Mouse (Mus musculus) hindbrain, embryonic 16.5 days (tissue): ENCODE data around the gene Tpcn2. TPM values are rescaled to one million over a fixed set of nuclear protein-coding genes. Genes with fewer than 3 reads are reported as not detected.
A peak's percentile ranks its signal among the peaks of the same experiment; 100 is the strongest.

ENCODE experiments used
- ATAC-seq: fragments of 200-750 bp; cut with Nextera tagmentation; 2 replicates; pipeline ENCODE4 v1.8.0; 2017; ENCODE audit warnings: moderate TSS enrichment, moderate library complexity
- H3K27ac ChIP-seq: fragments of 300-500 bp; sonication (generic); 2 replicates; pipeline ENCODE4 v1.5.1; 2014; ENCODE audit warnings: low read depth, mild to moderate bottlenecking, control low read depth, low read length, moderate library complexity
- H3K27me3 ChIP-seq: fragments of 300-500 bp; sonication (generic); replicated peaks from 2 replicates; pipeline ENCODE4 v1.6.1; 2014; ENCODE audit warnings: low read length; ENCODE audit not compliant: control insufficient read depth, insufficient read depth
- H3K36me3 ChIP-seq: fragments of 300-500 bp; sonication (generic); 2 replicates; pipeline ENCODE4 v1.6.1; 2014; ENCODE audit warnings: mild to moderate bottlenecking, low read length, moderate library complexity, mixed read lengths; ENCODE audit not compliant: control insufficient read depth, insufficient read depth
- H3K4me1 ChIP-seq: fragments of 300-500 bp; sonication (generic); 2 replicates; pipeline ENCODE4 v1.6.1; 2014; ENCODE audit warnings: low read depth, low read length; ENCODE audit not compliant: control insufficient read depth, insufficient read depth
- H3K4me2 ChIP-seq: fragments of 300-500 bp; sonication (generic); 2 replicates; pipeline ENCODE4 v1.6.1; 2014; ENCODE audit warnings: mild to moderate bottlenecking, low read length, control low read depth, moderate library complexity
- H3K4me3 ChIP-seq: fragments of 300-500 bp; sonication (generic); 2 replicates; pipeline ENCODE4 v1.5.1; 2014; ENCODE audit warnings: mild to moderate bottlenecking, low read length, control low read depth, moderate library complexity
- H3K9ac ChIP-seq: fragments of 300-500 bp; sonication (generic); 2 replicates; pipeline ENCODE4 v1.6.1; 2014; ENCODE audit warnings: low read depth, mild to moderate bottlenecking, control low read depth, low read length, moderate library complexity
- H3K9me3 ChIP-seq: fragments of 300-500 bp; sonication (generic); 2 replicates; pipeline ENCODE4 v1.6.1; 2014; ENCODE audit warnings: mild to moderate bottlenecking, low read length, moderate library complexity; ENCODE audit not compliant: control insufficient read depth
- WGBS: fragments of 180-500 bp; shearing (Covaris S2); extraction: QIAGEN DNeasy Blood & Tissue Kit; methylation state at CpG from one replicate; pipeline ENCODE4 v1.1.7; 2014; 5-methylcytosine and 5-hydroxymethylcytosine counted together
- polyA plus RNA-seq: library from polyadenylated mRNA; unstranded; fragments of >200 nt; fragmentation: Nextera tagmentation; extraction: Ambion mirVana; gene quantifications from 2 replicates; pipeline ENCODE4 v1.2.1, GENCODE M21; 2015

The Tpcn2 gene
- polyA plus RNA-seq, 1 experiment from 2014 or later, result 2.8 TPM

DNA sequence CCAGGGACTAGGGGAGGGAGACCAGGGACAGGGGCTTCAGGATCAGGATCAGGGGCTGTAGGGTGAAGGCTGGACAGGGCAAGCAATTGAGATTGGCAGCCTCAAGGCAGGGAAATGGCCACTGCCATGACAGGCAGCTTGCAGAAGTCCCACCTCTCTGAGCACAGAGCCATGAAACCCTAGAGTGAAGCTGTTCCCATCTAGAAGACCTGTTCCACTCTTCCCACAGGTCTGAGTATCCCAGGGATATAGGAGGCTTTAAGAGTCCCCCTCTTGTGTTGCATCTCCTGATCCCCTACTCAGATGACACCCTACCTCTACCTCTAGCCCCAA lies 17.2 kb upstream of the Tpcn2 start:
- Histone ChIP-seq H3K4me3 (no peak overlapping the region), H3K4me1 (peaks cover 4% of the 10 kb centered on the region; the same call in 1 of the 2 replicates), H3K27me3 (no peaks in the 10 kb centered on the region), H3K9me3 (no peaks in the 10 kb centered on the region), H3K4me2 (no peak overlapping the region), H3K36me3 (no peaks in the 10 kb centered on the region), H3K9ac (no peak overlapping the region), H3K27ac (no peak overlapping the region)
- ATAC-seq, result no peak

DNA sequence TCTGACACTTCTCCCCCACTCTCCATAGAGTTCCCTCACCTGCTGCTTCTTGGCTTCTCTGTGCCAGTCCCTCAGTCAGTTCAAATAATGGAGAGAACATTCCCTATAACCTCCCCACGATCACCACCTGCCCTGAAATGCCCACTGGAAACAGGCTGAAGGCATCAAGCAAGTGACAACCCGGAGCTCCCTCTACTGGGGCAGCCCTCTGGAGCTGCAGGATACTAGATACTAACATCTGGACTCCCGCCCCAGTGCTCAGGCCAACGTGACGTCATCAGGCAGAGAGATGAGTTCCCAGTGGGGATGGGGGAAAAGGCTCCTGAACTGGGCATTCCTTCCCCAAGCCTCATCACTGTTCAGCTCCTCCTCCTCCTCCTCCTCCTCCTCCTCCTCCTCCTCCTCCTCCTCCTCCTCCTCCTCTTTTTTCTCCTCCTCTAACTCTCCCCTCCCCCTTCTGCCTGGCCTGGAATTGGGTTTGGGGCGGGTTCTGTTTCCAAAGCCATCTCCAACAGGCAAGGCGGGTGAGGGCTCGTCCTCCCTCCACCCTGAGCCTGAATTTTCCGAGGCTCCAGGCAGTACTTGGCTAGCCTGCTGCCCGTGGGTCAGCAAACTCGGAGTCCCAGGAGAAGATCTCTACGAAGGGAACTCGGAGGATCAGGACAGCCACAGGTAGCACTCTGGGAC lies 16.7 kb upstream of the Tpcn2 start, which contains the start of gene Mrgprf:
Gene Mrgprf, plus strand, starts transcription at position 508 of the 687 bp plus-strand sequence.
- Histone ChIP-seq H3K4me2 (no peak within 1 kb of the TSS), H3K36me3 (no peaks in the 10 kb centered on the region)
- 35% methylated on average over 13 of the region's 13 CpGs for WGBS

DNA sequence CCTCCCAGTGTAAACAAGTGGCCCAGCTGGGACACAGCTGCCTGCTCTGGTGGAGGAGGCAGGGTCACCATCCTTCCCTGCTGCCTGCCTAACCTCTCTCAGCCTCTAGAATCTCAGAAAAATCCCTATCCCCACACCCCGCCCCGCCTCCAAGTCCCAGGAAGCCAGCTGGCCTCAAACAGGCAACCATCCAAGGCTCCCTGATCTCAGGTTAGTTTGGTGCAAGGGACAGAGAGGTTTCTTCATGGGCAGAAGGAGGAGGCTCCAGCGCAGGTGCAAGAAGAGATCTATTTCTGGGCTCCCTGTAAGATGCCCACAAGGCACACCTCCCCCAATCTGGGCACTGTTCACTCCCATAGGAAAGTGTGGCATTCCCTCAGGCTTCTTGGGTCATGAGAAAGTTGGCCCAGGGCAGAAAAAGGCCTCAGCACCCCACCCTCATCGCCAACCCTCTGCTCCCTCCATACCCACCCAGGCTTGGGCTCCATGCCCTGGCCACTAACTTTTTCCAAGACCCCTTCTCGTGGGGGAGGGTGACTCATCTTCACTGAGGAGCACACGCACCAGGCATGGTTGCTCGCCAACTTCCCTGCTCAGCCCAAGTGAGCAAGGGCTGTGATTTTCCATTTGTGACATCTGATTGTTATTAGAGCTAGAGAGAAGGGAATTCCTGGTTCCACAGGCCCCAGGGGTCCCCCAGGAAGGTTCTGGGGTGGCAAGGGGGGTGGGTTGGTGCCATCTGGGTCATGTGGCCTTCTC lies 15.9 kb upstream of the Tpcn2 start:
- WGBS, result 72% methylated on average over 7 of the region's 7 CpGs
- H3K9me3 ChIP-seq, result no peaks in the 10 kb centered on the region
- ATAC-seq, result no peak
- H3K27me3 ChIP-seq, result no peaks in the 10 kb centered on the region
- no peak overlapping the region for H3K4me3 ChIP-seq
- H3K27ac ChIP-seq, result no peak overlapping the region
- H3K9ac ChIP-seq, result no peak overlapping the region
- H3K4me2 ChIP-seq, result no peak overlapping the region
- H3K36me3 ChIP-seq, result no peaks in the 10 kb centered on the region
- H3K4me1 ChIP-seq, result peaks cover 4% of the 10 kb centered on the region; the same call in 1 of the 2 replicates

More for the DNA sequence above, 16.7 kb upstream of the Tpcn2 start, which contains the start of gene Mrgprf:
- no peak within 1 kb of the TSS for H3K27ac ChIP-seq
- H3K4me3 ChIP-seq, result no peak within 1 kb of the TSS
- H3K4me1 ChIP-seq, result peaks cover 4% of the 10 kb centered on the region; the same call in 1 of the 2 replicates
- H3K9ac ChIP-seq, result no peak within 1 kb of the TSS
- no peaks in the 10 kb centered on the region for H3K27me3 ChIP-seq
- H3K9me3 ChIP-seq, result no peaks in the 10 kb centered on the region
- no peak for ATAC-seq

DNA sequence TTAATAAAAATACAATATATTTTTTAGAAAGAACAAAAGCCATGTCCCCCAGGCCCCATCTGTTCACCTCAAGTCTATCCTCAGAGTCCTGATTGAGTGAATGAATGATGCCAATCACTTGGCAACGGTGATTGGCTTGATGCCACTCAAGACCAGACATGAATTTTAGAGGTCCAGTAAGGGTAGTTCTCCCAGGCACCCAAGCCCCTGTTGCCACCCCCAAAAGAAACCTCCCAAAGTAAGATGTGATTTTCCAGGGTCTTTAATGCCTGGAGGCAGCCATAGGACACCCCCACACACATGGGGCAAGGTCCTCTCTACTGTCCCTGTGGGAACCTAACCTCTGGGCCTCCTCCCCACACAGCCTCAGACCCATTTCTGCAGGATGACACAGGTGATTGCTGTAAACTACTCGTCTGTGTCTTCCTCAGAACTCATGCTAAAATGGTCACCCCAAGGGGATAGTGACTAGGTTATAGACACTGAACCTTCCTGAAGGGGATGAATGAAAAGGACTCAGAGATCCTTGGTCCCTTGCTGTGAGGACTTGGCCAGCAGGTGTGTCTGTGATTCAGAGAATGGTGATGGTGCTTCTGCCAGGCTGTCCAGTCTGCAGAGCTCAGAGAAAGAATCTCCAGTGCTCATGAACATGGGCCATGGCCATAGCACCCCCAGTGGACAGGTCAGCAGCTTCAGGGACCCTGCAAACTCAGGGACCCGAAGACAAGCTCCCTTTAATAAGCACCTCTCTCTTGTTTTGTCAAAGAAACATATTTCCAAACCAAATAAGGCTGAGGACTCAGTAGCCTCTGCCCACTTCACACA lies 15.1 kb upstream of the Tpcn2 start:
- H3K36me3 ChIP-seq, result no peaks in the 10 kb centered on the region
- no peak for ATAC-seq
- H3K27me3 ChIP-seq, result no peaks in the 10 kb centered on the region
- H3K27ac ChIP-seq, result no peak overlapping the region
- H3K4me3 ChIP-seq, result no peak overlapping the region
- no peak overlapping the region for H3K4me2 ChIP-seq
- 69% methylated on average over 3 of the region's 3 CpGs for WGBS
- no peak overlapping the region for H3K9ac ChIP-seq
- no peaks in the 10 kb centered on the region for H3K9me3 ChIP-seq
- peaks cover 4% of the 10 kb centered on the region; the same call in 1 of the 2 replicates for H3K4me1 ChIP-seq

DNA sequence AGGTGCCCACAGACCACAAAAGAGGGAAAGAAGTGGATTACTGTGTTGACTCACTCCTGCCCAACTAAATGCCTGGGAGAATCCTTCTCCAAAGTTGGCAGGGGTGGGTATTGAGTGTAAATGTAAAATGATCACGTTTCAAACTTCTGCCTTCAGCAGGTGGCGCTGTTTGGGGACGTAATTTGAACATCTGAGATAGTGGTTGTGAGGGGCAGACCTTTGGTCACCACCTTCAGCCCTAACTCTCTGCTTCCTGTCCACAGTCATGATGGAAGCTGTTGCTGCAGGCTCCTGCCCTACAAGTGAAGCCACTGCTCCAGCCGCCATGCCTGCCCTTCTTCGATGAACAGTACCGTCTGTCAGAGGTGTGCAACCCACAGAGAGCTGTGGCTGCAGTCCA lies 10.0 kb upstream of the Tpcn2 start:
- no peaks in the 10 kb centered on the region for H3K9me3 ChIP-seq
- H3K4me2 ChIP-seq, result no peak overlapping the region
- WGBS, result 37% methylated on average over 6 of the region's 6 CpGs
- H3K4me1 ChIP-seq, result no peaks in the 10 kb centered on the region
- no peak overlapping the region for H3K27ac ChIP-seq
- H3K4me3 ChIP-seq, result no peak overlapping the region
- no peak for ATAC-seq
- H3K36me3 ChIP-seq, result no peaks in the 10 kb centered on the region
- no peak overlapping the region for H3K9ac ChIP-seq
- H3K27me3 ChIP-seq, result no peaks in the 10 kb centered on the region

DNA sequence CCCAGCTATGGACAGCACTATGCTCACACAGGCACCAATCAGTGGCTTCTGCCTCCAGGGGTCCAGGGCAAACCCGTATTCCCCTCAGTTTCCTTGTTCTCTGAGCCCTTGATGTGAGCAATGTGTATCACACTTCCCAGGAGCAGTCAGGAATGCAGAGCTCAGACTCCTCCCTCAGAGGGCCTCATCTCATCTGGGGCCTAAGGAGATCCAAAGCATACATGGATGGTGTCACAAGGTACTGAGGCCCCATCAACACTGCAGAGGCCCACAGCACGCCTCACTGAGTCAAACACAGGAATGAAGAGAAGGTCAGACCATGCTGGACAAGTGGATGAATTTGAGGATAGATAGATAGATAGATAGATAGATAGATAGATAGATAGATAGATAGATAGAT lies 8.9 kb upstream of the Tpcn2 start:
- H3K4me1 ChIP-seq, result no peaks in the 10 kb centered on the region
- no peaks in the 10 kb centered on the region for H3K9me3 ChIP-seq
- no peak for ATAC-seq
- H3K4me3 ChIP-seq, result no peak overlapping the region
- no peak overlapping the region for H3K9ac ChIP-seq
- no peaks in the 10 kb centered on the region for H3K36me3 ChIP-seq
- no peak overlapping the region for H3K4me2 ChIP-seq
- no peak overlapping the region for H3K27ac ChIP-seq
- WGBS, result 67% methylated on average over 2 of the region's 2 CpGs
- H3K27me3 ChIP-seq, result no peaks in the 10 kb centered on the region

DNA sequence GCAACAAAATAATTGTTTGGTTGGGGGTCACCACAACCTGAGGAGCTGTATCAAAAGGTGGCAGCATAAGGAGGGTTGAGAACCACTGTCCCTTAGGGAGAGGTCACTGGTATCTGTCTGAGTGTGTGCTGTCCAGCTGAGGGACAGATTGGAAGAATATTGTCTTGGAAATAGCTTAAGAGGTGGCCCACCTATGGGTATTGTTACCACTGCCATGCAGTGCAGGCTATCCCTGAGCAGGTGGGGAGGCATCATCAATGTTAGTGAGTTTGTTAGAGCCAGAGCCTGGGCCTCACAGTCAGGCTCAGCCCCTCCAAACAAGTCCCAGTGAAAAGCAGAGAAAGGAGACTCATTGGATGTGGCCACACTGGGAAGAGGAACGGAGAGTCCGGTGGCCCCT lies 8.0 kb upstream of the Tpcn2 start:
- no peaks in the 10 kb centered on the region for H3K36me3 ChIP-seq
- H3K4me1 ChIP-seq, result no peaks in the 10 kb centered on the region
- 100% methylated on average over 2 of the region's 2 CpGs for WGBS
- H3K4me2 ChIP-seq, result no peak overlapping the region
- H3K9me3 ChIP-seq, result no peaks in the 10 kb centered on the region
- no peak for ATAC-seq
- H3K27me3 ChIP-seq, result no peaks in the 10 kb centered on the region
- H3K9ac ChIP-seq, result no peak overlapping the region
- no peak overlapping the region for H3K27ac ChIP-seq
- H3K4me3 ChIP-seq, result no peak overlapping the region

DNA sequence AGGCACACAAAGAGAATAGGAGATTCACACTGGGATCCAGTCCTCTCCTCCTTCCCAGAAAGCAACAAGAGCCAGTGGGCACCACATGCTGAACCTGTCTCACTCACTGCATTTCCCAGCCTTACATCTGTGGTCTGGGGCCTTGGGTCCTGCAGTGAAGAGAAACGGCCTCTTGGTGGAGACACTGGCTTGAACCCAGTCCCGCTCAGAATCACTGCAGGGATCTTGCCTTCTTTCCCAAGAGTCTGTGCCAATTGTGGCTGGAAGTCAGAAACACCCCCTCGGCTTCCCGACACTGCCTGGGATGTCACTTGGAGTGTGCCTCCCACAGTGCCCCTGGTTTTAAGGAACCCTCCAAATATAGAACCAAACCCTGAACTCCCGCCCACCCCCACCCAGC lies 5.5 kb upstream of the Tpcn2 start:
- ATAC-seq, result peak; percentile 37; the same call in 1 of the 2 replicates
- H3K27me3 ChIP-seq, result no peaks in the 10 kb centered on the region
- H3K27ac ChIP-seq, result no peak overlapping the region
- no peaks in the 10 kb centered on the region for H3K4me1 ChIP-seq
- H3K9ac ChIP-seq, result no peak overlapping the region
- H3K9me3 ChIP-seq, result no peaks in the 10 kb centered on the region
- WGBS, result 23% methylated on average over 5 of the region's 5 CpGs
- no peak overlapping the region for H3K4me3 ChIP-seq
- H3K36me3 ChIP-seq, result no peaks in the 10 kb centered on the region
- H3K4me2 ChIP-seq, result no peak overlapping the region

DNA sequence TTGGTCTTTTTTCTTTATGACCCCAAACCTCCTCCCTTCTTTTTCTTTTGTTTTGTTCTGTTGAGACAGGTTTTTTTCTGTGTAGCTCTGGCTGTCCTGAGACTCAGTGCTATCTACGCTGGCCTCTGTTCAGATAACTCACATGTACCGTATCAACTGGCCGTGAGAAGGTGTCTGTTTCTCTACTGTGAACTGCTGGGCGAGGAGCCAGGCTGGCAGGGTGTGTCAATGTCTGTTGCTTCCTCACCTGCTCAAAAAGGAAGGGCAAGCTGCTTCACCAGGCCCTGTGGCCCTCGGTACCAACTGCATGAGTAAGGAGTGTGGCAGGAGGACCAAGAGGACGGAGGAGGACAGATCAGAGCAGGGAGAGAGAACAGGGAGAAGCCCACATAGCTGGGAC lies 3.6 kb upstream of the Tpcn2 start:
- Histone ChIP-seq H3K4me3 (no peak overlapping the region), H3K36me3 (no peaks in the 10 kb centered on the region), H3K27me3 (no peaks in the 10 kb centered on the region), H3K4me1 (no peaks in the 10 kb centered on the region; the same call in 1 of the 2 replicates), H3K9ac (no peak overlapping the region), H3K4me2 (no peak overlapping the region), H3K9me3 (no peaks in the 10 kb centered on the region), H3K27ac (no peak overlapping the region)
- WGBS, result 82% methylated on average over 6 of the region's 6 CpGs
- ATAC-seq, result no peak
